Mouse (Mus musculus) T-helper 2 cell (primary cell): ENCODE results near the gene Mgat2.

Experiments used
- in situ Hi-C: fragments of 300-600 bp; cut with MboI, MseI; formaldehyde crosslinking; loops from one replicate; pipeline ENCODE4 v1.15.1; 2025; ENCODE audit warnings: high pct_unique_total_duplicates

The Mgat2 gene

DNA sequence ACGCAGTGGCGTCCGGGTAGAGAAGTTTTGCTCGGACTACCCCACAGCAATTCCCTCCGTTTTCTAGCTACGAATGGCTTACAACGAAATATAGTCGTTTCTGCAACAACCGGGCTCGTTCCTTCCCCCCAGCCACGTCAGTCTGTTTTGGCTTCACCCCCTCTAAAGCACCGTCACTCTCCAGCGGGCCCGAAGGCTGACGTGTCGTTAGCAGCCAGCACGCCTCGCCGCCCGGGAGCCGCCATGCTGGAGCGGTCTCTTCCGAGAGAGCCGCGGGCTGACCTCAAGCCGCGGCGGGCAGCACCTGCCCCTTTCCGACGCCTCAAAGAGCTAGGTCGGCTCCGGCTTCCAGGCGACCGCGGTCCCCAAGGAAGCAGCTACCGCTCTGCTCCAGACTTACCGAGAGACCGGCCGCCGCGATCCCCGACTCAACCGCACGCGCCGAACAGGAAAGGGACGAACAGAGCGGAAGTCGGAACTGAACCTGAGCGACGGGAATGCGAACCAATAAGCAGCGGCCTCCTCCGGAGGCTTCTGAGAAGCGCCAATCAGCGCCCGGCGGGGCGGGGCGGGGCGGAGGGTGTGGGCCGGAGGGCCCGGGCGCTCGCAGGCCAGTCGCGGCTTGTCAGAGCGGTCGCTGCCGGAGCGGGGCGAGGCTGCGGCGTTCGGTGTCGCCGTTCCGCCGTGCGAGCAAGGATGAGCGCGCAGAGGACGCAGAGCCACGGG lies at the start of gene Mgat2, which contains the start of gene Rpl36al:
Gene Mgat2, plus strand, starts transcription at position 575 of the 726 bp plus-strand sequence.
Gene Rpl36al, minus strand, starts transcription at position 501 of the 726 bp plus-strand sequence.
- in situ Hi-C loops: no loop called here

DNA sequence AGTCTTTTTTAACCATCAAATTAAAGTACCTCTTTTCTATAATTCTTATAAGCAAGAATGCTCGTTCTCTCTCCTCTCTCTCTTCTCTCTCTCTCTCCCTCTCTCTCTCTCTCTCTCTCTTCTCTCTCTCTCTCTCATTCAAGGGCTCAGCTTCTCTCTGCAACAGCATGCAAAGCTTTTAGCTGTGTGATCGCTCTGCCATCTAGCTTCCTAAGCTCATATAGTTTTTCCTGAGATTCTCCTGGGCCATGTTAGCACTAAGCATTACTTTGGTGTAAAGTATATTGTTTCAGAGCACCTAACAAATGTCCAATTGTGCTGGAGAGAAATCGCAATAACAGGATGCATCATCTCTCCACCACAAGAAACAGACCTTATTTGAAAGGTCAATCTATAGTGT lies 44.8 kb upstream of the Mgat2 start:
- in situ Hi-C loops: no loop called here

DNA sequence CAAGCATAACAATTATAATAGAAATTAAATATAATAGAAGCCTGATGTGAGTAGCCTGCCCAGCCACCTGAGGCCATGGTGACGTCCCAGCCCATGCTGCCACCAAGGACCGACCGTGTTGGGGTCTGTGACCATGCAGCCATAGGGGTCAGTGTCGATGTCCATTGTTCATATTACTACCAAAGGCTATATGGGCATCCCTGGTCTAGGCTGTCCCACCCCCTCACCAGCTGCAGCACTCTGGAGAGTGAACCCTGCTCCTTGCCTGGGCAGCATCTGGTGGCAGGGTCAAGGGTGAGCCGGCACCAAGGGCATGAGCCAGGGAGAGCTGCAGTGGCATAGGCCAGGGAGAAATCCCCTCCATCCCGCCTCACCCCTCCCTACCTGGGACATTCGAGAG lies 44.1 kb upstream of the Mgat2 start:
- in situ Hi-C loops: no loop called here

DNA sequence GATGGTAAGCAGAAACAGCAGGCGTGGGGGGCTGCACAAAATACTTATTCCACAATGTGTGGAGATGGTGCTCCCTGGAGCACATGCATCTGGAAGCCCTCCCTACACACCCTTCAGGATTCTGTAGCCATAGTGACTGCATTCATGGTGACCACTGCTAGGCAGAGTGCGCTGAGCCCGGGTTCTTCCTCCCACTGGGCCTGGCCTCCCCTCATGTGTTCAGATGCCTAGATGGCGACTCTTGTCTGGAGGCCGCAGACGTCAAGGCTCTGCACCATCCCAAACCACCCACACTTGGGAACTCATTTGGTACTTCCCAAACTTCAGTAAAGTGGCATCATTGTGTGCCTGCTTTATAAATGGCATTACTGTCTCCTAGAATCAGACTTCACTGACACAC lies 40.5 kb upstream of the Mgat2 start:
- in situ Hi-C loops: no loop called here

DNA sequence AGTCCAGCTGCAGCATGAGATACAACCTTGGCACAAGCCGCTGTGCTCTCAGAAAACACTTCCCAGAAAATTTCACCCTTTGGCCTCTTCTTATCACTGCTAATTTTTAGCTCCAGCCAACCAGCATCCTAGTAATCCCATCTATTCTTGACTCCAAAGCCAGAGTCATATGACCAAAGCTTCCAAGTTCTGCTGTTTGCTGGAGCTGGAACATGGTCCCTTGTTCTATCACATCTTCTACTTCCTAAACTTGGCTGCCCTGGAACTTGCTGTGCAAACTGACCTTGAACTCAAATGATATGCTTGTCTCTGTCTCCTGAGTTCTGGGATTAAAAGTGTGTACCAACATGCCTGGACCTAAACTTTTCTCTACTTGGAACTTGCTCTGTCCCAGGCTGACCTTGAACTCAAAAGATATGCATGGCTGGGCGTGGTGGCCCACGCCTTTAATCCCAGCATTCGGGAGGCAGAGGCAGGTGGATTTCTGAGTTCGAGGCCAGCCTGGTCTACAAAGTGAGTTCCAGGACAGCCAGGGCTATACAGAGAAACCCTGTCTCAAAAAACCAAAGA lies 36.7 kb upstream of the Mgat2 start:
- in situ Hi-C loops: no loop called here

DNA sequence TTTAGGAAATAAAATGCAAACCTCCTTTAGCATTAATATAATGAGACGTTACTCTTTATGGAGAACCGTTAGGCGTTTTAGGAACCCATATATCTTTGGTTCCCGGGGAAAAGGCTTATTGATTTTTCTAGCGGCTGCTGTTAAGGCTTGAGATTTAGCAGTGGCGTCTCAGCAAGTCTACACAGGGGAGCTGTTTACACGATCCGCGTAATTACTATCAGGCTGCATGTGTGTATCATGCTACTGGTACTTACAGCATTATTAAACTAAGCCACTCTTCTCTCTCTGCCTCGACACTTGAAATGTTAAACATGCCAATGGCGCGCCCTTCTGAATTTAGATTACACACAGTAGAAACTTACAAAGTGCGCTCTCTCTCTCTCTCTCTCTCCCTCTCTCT lies 33.9 kb upstream of the Mgat2 start:
- in situ Hi-C loops: loop anchor here (25.0 kb wide), 1 partner anchor 1812 kb away; the partner anchor contains the start of gene Psma3

DNA sequence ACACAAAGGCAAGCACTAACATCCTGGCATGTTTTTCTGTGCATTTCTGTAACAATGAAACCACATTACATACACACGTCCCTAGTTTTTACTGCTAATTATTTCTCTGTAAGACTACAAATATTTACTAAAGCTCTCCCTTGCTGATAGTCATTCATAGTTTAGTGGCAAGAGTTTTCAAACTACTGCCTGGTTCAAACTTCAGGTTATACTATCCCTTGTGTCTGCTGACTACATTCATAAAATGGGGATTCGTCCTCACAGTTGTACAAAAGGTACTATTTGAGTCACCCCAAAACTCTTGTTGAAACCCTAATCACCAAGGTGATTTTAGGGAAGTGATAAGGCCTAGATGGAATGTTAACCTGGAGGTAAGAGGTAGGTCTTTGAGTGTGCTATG lies 28.0 kb upstream of the Mgat2 start:
- in situ Hi-C loops: loop anchor here (25.0 kb wide), 1 partner anchor 1806 kb away; the partner anchor contains the start of gene Psma3

DNA sequence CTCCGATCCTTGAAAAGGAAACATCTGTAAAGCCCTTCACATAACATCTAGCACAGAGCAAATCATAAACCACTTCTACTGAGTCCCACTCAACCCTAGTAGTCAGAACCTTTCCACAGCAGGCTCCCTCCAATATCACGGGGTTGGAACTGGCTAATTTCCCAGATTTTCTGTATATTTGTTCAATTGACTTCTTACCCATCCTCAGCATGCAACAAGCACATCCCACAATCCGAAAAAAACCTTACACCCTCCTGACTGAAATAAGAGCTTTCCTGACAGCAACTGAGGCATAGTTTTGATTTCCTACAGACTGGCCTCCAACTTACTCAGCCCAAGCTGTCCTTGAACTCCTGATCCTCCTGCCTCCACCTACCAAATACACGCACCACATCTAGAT lies 27.5 kb upstream of the Mgat2 start:
- in situ Hi-C loops: loop anchor here (25.0 kb wide), 1 partner anchor 1806 kb away; the partner anchor contains the start of gene Psma3

DNA sequence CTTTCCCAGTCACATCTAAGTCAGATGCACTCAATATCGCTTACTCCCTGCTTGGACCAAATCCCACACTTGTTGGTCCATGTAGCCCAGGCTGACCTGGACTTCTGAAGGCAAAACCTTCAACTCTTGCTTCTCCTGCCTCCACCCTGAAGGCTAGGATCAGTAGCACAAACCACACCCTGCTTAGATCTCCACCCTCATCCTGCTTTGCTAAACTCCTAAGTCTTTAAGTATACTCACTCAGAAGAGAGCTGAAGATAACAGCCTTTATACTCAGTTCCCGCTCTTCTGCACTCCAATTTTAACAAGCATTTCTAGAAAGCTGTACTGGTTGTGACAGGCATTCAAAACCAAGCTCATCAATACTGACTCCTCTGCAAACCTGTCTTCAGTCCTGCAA lies 26.9 kb upstream of the Mgat2 start:
- in situ Hi-C loops: loop anchor here (25.0 kb wide), 1 partner anchor 1805 kb away; the partner anchor contains the start of gene Psma3

DNA sequence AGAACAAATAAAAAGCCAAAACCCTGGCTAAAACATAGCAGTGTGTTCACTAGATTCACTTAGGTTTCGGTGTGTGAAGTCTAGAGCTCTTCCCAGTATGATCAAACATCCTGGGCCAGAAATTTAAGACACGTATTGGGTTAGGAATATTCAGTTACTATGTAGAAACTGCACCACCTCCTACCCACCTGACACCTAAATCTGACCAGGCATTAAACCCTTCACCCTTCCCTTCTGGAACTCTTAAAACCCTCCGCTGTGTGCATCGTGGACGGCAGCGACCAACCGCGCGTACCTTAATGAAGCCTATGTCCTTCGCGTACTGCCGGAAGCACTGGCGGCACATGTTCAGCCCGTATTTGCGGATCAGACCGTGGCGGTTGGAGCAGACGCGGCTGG lies 25.6 kb upstream of the Mgat2 start:
- in situ Hi-C loops: loop anchor here (25.0 kb wide), 1 partner anchor 1804 kb away; the partner anchor contains the start of gene Psma3

DNA sequence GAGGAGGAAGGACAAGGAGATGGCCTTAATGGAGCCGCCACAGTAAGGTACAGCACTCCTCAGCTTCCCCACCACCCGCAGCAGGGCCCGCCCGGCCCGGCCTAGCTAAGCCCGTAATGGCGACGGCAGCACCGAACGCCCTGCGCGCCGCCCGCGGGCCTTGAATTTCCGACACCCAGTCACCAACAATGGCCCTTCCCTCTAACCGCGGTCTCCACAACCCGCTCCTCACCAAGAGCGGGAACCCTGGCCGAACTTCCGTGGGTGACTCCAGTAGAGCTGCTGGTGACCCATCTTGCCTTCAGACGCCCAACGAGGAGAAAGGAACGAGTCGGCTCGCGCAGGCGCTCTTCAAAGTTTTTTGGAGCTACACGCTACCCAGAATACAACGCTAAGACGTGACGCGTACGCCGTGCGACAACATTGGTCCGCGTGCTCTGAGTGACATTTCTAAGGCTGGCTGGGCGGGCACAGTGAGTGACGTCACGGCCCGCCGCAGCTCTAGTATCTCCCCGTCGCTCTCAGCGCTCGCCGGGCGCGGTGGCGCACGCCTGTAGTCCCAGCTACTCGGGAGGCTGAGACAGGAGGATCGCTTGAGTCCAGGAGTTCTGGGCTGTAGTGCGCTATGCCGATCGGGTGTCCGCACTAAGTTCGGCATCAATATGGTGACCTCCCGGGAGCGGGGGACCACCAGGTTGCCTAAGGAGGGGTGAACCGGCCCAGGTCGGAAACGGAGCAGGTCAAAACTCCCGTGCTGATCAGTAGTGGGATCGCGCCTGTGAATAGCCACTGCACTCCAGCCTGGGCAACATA lies 25.0 kb upstream of the Mgat2 start, which contains the start of gene Rps29:
Gene Rps29, minus strand, starts transcription at position 422 of the 813 bp plus-strand sequence.
- in situ Hi-C loops: loop anchor here (25.0 kb wide), 1 partner anchor 1803 kb away; the partner anchor contains the start of gene Psma3

DNA sequence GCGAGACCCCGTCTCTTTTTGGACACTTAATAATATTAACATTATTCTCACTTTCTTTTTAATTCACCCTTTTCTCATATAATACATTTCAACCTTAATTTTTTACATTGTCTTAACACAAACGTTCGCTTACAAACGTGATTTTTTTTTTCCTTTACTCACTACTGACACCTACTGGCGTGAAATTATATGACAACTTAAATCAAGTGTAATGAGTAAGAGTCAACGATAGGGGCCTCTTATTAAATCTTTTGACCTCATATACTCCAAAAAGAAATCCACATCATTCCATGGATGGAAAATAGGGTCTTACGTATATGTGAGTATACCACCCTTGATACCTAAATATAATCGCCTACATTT lies 24.4 kb upstream of the Mgat2 start:
- in situ Hi-C loops: loop anchor here (25.0 kb wide), 1 partner anchor 1803 kb away; the partner anchor contains the start of gene Psma3

DNA sequence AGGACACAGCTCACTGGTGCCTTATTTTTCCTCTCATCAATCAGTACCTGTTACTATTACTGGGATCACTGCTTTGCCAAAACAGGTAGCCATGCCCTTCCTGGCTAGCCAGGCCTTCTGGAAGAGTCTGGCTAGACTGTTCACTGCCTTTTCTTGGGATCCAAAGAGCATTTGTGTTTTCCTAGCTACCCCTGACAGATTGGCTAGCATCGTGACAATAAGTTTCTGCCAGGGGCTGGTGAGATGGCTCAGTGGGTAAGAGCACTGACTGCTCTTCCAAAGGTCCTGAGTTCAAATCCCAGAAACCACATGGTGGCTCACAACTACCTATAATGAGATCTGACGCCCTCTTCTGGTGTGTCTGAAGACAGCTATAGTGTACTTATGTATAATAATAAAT lies 23.3 kb upstream of the Mgat2 start:
- in situ Hi-C loops: loop anchor here (25.0 kb wide), 1 partner anchor 1802 kb away; the partner anchor contains the start of gene Psma3

DNA sequence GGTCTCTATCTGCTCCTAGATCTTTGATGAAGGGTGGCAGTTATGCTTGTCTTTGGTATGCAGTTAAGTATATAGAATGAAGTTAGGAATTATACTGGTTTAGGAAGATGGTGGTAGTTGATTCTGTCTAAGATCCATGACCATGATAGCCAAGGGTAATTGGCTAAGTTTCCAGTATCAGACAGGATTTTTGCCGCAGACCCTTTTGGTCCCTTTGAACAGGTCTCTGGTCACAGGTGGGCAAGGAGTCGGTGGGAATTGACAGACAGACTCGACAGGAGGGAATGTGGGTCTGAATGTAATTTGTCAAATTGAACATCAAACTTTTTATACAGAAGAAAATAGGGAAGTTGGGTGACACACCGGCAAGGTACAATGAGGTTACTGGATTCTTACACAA lies 20.4 kb upstream of the Mgat2 start:
- in situ Hi-C loops: loop anchor here (25.0 kb wide), 1 partner anchor 1799 kb away; the partner anchor contains the start of gene Psma3

DNA sequence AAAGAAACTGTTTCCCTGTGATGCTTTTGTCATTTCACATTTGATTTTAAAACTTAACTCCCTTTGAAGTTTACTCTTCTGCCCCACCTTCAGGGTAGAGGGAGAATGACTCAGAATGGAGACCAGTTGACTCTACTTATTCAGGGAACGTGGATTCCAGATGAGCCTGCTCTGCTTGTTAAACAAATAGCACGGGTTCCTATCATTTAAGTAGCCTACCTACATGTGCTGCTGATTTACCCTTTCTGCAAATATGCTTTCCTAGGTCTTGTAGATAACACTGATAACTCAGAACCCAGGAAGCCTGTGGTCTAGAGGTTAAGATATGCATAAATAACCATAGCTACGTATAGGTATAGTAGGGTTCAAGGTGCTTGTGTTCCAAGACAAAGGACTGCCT lies 19.1 kb upstream of the Mgat2 start:
- in situ Hi-C loops: loop anchor here (25.0 kb wide), 1 partner anchor 1797 kb away; the partner anchor contains the start of gene Psma3

DNA sequence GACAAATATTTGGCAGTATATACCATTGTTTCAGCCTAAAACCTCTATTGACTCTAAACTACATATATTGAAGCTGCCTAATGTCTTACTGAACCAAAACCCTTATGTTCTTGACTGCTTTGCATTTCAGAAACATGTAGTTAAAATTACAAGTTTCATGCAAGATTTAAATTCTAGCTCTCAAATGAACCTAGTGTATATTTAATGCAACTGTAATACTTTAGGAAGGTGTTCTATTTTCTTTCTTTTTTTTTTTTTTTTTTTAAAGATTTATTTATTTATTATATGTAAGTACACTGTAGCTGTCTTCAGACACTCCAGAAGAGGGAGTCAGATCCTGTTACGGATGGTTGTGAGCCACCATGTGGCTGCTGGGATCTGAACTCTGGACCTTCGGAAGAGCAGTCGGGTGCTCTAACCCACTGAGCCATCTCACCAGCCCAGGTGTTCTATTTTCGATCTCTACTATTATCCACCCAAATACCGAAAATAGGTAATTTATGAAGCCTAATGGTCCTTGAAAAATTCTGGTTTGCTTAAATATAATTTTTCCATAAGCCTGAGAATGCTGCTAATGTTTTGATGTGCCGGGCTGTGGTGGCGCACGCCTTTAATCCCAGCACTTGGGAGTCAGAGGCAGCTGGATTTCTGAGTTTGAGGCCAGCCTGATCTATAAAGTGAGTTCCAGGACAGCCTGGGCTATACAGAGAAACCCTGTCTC lies 16.9 kb upstream of the Mgat2 start:
- in situ Hi-C loops: loop anchor here (25.0 kb wide), 1 partner anchor 1795 kb away; the partner anchor contains the start of gene Psma3

DNA sequence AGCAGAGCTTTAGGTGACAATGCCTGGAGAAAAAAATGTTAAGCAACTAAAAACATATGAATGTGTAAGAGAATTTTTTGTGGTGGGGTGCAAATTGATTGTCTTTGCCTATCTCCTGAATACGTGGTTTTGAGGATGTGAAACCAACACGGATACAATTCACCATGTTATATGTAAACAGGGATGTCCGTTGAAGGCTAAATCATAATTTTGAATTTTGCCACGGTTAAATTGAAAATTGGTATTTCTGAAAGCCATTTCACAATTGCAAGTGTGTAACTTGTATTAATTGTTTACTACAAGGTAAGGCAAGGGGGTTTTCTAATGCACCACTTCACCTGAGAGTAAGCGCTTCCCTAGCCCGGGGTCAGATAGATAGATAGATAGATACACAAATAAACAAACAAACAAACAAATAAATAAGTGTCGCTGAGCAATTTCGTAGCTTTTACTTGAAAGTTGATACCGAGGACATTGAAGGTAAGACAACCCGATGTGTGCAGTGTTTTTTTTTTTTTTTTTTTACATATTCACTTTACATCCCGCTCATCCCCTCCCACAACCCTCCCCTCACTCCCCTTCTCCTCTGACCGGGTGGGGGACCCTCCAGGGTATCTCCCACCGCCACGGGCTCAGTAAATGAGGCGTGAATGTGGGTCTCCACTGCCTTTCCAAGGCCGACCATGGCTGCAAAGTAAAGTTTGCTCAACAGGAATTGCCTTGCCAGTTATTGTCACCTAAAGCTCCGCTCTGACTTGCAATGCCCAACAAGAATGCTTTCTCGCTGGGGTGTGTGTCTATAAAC lies 16.1 kb upstream of the Mgat2 start:
- in situ Hi-C loops: loop anchor here (25.0 kb wide), 1 partner anchor 1794 kb away; the partner anchor contains the start of gene Psma3

DNA sequence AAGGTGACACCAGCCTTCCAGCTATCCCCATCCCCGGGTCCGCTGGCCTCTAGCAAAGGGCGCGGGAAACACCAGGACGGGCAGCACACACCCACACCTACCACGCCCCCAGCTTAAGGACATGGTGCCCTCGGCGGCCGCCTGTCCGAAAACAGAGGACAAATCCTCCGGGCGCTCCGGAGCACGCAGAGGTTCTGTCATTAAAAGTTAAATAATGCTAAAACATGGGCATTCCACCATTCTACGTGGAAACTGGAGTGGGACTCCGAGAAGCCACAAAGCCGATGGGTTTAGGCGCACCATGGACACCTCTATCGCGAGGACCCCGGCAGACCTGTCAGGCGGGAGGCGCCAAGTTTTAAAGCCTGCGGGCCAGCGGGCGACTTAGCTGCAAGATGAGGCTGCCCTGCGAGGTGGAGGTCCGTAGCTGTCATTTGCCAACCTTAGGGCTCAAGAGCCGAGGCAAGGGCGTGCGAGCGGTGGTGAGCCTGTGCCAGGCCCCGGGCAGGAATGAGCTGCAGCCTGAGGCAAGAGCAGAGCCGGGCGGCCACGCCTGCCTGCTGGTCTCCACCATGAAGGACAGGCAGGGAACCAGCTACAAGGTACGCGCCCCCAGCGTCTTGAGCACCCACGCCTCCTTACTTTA lies 15.4 kb upstream of the Mgat2 start, which contains the start of gene Lrr1:
Gene Lrr1, plus strand, starts transcription at position 354 of the 646 bp plus-strand sequence.
- in situ Hi-C loops: loop anchor here (25.0 kb wide), 1 partner anchor 1794 kb away; the partner anchor contains the start of gene Psma3

DNA sequence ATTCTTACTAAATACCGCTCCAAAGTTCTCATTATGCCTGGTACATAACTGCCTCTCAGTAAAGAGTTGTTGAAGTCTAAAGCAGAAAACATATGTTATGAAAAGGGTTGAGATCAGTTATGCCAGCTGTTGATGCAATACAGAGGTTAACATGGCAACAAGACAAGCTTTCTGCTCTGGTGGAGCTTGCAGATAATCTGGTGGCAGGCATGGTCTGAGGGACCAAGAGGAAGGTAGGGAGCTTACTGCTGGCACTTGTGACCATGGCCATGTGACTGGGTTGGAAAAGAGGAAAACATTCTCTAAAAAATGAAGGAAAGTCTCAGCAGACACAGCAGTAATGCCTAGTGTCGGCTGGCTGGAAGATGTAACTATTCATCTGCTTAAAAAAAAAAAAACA lies 12.7 kb upstream of the Mgat2 start:
- in situ Hi-C loops: loop anchor here (25.0 kb wide), 1 partner anchor 1791 kb away; the partner anchor contains the start of gene Psma3
